Mouse (Mus musculus) liver (tissue): Measurements from ENCODE around the gene Ppp2r5a.
A peak's percentile ranks its signal among the peaks of the same experiment; 100 is the strongest.
"Not testable (repeated sequence)": the region's sequence is repeated elsewhere in the genome, so short reads cannot be mapped to it uniquely, and the experiment has no call there.

ENCODE experiments used
- DNase-seq: peaks from one replicate; pipeline ENCODE4 v3.0.0-alpha.2; 2020; ENCODE audit warnings: mixed read lengths

The Ppp2r5a gene

DNA sequence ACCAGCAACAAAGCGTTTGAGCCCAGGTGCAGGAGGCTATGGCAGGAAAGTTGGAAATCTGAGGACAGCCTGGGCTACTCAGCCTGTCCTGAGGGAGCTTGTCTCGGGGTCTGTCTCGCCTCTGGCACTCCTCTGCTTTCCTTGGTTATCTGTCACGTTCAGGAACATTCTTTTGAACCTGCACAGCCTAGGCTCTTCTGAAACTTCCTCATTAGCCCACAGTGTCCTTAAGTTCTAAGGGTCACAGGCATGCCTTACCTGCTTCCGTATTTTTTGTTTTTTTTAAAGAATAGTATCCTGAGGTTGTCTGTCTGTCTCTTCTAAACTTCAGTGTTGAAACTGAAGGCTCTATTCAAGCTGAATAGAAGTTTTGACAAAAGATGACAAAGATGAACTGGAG lies at the start of gene Ppp2r5a:
Gene Ppp2r5a (minus strand): TSS at position 199 of the 400 bp plus-strand sequence.
- DNase-seq, result no peak

- DNase-seq, result peak; percentile 46
Measured at GRCm38 (mm10) chr1:191450614-191451013, 47.5 kb upstream of the Ppp2r5a start.

DNA sequence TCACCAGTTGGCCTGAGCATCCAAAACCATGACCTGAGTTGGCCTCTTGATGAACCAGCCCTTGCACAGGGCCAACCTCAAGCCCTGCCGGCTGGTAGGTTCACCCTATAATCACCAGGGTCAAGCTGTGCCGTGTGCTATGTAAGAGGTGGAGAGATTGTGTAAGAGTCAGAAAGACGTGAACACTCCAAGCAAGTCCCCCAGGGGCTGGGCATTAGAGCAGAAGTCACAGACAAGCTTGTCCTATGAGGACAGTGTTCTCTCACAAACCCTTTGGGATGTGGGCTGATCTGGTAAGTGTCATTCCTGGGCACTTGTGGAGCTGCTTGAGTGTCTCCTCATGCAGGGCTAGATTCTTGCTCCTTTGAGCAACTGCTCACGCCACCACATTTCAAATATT lies 46.5 kb upstream of the Ppp2r5a start:
- DNase-seq, result no peak

DNA sequence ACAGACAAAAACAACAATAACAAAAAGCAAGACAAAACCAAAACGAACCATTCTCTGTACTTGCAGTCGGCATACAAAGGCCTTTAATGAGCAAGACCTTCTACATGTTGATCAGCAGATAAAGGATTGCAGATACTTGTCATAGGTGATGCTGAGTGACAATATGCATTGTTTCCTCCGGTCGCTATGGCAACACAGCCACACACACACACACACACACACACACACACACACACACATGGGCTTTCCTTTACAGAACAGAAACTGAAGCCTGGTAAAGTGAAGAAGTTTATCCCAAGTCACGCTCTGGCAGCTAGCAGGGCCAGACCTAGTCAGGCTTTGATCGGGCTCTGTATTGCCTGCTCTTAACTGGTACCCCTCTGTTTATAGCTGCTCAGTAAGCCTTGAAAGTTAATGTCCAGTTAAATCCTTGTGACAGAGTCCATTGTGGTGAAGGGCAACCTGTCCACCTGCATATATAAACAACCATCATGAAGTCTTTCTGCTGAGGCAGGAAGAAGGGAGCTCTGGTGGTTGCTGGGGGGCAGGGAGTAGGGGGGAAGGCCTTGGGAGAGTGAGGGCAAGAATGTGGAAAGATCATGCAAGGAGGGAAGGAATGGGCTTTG lies 44.4 kb upstream of the Ppp2r5a start:
- DNase-seq, result no peak

DNA sequence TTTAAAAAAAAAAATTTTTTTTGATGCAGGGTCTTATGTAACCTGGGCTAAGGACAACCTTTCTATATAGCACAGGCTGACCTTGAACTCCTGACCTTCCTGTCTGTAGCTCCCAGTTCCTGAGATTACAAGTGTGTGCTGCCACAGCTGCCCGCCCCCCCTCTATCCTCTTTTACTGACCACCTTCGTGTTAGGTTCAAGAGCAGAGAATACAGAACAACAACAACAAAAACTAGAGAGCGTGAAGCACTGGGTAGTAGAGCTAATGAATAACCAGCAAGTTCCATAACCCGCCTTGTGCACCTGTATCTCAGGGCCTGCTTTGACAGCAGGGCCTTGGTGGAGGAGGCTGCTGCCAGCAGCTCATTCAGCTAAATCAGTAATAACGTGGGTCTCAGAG lies 43.2 kb upstream of the Ppp2r5a start:
- DNase-seq, result no peak

DNA sequence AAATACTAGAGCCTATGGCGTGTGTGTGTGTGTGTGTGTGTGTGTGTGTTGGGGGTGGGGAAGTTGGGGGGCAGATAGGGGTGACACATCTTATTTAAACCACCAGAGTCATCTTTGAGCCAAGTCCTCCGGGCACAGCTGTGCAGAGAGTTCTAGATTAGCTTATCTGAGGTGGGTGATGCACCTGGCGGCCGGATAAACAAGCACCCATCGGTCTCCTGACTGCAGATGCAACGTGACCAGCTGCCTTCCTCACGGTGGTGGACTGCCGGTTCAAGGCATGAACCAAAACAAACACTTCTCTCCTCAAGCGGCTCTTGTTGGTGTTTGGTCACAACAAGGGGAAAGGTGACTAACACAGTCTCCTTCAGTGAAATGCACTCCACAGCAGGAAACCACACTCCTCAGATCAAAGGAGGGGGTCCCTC lies 42.8 kb upstream of the Ppp2r5a start:
- peak; percentile 64 for DNase-seq

GRCm38 (mm10) chr1:191445401-191445800 lies 42.3 kb upstream of the Ppp2r5a start:
- peak; percentile 40 for DNase-seq

DNA sequence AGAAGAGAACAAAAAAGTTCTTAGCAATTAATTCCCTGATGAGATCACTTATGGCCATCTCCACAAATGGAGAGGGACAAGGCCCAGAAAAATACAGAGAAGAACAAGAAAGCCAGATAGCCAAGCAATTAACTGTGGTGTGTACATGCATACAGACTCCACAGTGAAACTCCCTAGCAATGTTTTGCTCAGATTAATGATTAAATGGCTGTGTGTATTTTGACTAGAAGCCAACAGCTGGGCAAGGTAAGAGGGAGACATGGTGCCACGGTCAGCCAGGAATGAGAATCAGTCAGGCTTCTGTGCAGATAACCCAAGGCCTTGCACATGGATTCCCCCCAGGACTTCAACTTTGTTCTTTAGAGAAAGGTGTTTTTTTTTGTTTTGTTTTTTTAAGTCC lies 41.4 kb upstream of the Ppp2r5a start:
- DNase-seq, result no peak

DNA sequence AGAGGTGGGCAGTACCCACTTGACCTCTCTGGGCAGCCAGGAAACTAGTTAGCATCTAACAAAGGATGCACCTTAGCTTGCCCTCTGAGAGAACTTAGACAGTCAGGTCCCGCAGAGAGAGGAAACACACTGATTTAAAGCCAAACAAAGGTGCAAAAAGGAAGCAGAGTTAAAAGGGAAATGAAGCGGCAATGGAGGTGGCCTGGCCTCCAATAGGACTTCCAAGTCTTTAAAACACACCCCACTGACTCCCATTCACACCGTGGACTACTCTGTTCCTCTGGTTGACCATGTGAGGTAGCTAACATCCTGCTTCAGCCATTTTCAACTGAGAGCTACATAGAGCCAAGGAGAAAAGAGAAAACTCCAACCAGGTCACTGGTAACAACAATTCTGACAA lies 35.9 kb upstream of the Ppp2r5a start:
- no peak for DNase-seq

- no peak for DNase-seq
Measured at GRCm38 (mm10) chr1:191438546-191438945, 35.5 kb upstream of the Ppp2r5a start.

DNA sequence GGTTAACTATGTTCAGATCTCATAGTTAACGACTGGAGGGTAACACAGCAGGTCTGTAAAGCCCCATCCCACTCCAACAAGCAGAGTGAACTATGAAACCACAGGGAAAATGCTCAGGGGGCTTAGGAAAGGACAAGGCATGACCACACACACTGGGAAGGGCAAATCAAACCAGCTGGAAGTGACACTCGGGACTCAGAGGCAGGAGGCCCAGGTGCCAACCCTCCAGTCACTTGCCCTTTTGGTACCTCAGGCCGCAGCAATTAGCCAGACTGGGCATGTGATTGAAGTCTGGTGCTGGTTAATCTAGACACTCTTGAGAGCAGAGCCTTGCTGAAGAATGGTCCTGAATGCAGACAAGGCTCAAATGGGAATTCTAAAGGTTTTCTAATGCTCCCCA lies 33.6 kb upstream of the Ppp2r5a start:
- DNase-seq, result no peak

- no peak for DNase-seq
Measured at GRCm38 (mm10) chr1:191435359-191435758, 32.3 kb upstream of the Ppp2r5a start.

DNA sequence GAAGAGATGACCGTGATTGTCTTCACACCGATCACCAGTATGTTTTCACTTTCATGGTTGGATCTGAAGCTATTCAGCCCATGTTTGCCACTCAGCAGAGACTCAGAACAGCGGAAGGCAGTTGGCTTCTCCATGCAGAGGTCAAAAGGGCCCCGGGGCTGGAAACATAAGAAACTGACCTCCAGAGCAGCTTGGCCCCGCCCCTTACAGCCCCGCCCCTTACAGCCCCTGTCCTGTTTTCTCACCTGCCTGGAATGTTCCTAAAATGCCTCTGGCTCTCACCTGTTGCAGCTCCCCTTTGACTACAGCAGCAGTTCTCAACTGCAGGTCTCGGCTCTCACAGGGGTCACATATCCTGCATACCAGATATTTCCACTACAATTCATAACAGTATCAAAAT lies 29.5 kb upstream of the Ppp2r5a start:
- peak; percentile 41 for DNase-seq

DNA sequence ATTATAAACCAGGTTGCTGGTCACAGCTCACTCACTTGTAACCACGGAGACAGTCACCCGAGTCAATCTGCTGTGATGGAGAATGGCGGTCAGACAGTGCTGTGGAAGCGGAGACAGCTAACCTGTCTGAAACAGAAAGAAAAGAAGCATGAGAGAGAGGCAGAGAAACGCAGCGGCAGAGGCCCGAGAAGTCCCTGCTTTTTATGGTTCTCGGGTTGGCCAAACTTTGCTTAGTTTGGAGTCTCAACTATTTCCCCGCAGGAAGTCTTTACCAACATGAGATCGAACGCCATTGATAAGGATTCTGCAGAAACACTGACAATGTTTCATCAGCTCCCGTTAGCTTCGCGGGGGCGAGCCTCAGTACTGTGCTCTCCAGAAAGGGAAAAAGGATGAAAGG lies 29.0 kb upstream of the Ppp2r5a start:
- DNase-seq, result no peak

DNA sequence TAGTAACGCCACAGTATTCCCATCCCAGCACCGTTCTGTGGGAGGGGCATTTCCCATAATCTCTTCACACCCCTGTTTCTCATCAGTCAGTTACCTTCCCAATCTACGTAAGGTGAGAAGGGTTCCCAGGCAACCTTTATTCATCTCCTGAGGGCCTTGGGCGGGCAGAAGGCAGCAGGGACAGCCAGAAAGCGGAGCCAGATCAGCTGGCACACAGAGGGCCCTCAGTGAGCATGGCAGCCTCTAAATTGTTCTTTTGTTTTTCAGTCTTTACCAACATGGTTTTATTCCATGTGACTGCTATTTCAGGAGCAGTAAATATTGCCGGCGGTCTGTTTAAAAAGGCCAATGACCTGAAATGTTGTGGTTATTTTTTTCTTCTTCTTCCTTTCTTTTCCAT lies 27.0 kb upstream of the Ppp2r5a start:
- DNase-seq, result no peak

- no peak for DNase-seq
Measured at GRCm38 (mm10) chr1:191425884-191426283, 22.8 kb upstream of the Ppp2r5a start.

- DNase-seq, result no peak
Measured at GRCm38 (mm10) chr1:191423201-191423600, 20.1 kb upstream of the Ppp2r5a start.

- DNase-seq, result not testable (repeated sequence)
Measured at GRCm38 (mm10) chr1:191422714-191423113, 19.6 kb upstream of the Ppp2r5a start.

- DNase-seq, result no peak
Measured at GRCm38 (mm10) chr1:191422164-191422563, 19.1 kb upstream of the Ppp2r5a start.

- DNase-seq, result no peak
Measured at GRCm38 (mm10) chr1:191421426-191421999, 18.4 kb upstream of the Ppp2r5a start.

DNA sequence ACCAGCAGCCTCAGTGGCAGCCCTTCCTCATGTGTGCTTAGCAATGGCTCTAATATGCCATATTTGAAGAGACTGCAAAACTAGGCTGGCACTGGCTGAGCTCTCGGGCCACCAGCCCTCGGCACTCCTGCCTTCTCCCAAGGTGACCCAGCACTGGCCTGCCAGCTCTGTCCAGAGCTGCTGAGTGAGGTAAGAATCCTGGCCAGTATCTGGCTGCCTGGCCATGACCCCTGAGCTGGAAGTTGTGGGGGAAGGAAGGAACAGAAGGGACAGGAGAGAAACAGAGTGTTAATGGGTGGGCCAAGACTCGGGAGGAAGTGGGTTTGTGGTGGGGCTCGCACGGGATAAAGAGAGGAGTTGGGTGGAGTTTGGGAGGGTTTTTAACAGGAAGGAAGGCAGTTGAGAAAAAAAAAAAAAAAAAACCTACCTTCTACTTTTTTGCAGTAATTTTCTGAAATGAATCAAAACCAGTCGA lies 17.9 kb upstream of the Ppp2r5a start:
- DNase-seq, result peak; percentile 27

- peak; percentile 37 for DNase-seq
Measured at GRCm38 (mm10) chr1:191419991-191420751, 17.1 kb upstream of the Ppp2r5a start.

DNA sequence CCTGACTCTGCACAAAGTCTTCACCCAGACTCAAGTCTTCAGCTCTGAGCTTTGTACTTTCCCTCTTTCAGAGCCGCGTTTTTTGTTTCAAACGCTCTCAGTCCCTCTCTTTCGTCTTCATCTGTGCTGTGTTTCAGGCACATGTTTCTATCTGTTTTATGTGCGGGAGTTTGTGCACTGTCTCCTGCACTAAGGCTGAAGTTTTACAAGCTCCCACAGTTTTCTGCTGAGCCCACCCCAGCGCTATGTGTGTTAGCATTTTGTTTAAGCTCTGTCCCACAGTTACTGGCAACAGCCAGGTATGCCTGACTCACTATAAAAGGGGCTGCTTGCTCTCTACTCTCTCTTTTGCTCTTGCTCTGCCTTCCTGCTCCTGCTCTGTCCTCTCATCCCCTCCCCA lies 16.3 kb upstream of the Ppp2r5a start:
- no peak for DNase-seq

DNA sequence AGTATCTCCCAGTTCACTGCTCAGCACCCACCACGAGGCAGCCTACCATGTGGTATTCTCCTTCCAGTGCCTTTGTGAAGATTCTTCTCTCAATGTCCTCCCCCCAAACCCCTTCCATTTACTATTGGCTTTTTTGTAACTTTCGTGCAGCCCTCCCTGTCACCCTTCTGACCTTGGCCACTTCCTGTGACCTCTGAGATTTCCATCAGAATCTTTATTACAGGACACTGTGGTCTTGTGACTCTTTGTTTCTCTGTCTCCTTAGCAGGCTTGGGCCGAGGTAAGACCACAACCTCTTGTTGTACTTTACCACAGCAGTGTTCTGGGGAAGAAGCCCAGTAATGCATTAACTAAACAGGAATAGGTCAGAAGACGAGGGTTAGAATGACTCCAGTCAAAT lies 15.9 kb upstream of the Ppp2r5a start:
- DNase-seq, result no peak
